Mouse (Mus musculus) lung, adult 2 months (tissue): ENCODE measurements around the gene Pbp2.

ENCODE experiments used
- CTCF ChIP-seq: fragments of 200-500 bp; IDR thresholded peaks from 2 replicates; pipeline ENCODE4 v1.5.1; 2011; ENCODE audit warnings: mild to moderate bottlenecking, low read length, control low read depth; ENCODE audit not compliant: insufficient read depth
- POLR2A ChIP-seq: fragments of 200-500 bp; IDR thresholded peaks from 2 replicates; pipeline ENCODE4 v1.6.1; 2011; ENCODE audit warnings: low read depth, mild to moderate bottlenecking, control low read depth, low read length, borderline replicate concordance; ENCODE audit errors: extremely low read depth

DNA sequence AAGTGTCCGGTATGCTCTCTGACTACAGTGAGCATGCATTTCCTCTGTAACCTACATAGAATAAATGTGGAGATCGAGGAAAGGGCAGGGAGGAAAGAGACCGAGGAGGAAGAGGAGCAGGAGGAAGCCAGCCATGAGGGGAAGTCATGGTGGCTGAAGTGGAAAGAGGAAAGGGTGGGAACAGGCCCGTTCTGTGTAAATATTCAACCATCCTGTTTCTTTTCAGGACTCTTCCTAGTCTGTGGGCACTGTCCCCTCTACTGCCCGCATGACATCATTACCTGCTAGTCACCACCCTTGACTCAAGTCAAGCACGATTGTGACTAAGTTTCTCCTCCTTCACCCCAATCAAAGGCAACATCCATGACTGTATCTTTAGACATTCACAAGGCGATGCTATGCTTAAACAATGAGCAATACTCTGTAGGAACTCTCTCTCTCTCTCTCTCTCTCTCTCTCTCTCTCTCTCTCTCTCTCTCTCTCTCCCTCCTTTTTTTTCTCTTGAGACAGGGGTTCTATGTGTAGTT lies 11.1 kb downstream of the Pbp2 start:
- TF ChIP-seq POLR2A: no peak
- TF ChIP-seq CTCF: no peak
